In genomic region chr2:156780752-156781151, GRCm38 (mm10) we compare ENCODE assay signal across 7 mouse cellular contexts. TPM values are rescaled to one million over a fixed set of nuclear protein-coding genes. Genes with fewer than 3 reads are reported as not detected.
DNase-seq lines count a peak whose midpoint lies in the region; ATAC-seq and TF ChIP-seq lines count a peak whose summit lies in the region.

No protein-coding gene starts in this region.

- no peaks in the 10 kb centered on the region for H3K27me3 ChIP-seq in kidney, postnatal 0 days (ENCODE audit: insufficient read depth, low read length)

- no peak for TF ChIP-seq CTCF in kidney, postnatal 0 days (IDR thresholded peaks at IDR 0.05; ENCODE audit: low read depth)
- TF ChIP-seq CTCF in brain, embryonic 14.5 days (IDR thresholded peaks at IDR 0.05; ENCODE audit: borderline replicate concordance, extremely low read depth, insufficient read depth, insufficient read length), result no peak

- no peak overlapping the region for H3K9ac ChIP-seq in kidney, postnatal 0 days (ENCODE audit: low read depth, low read length)

- H3K36me3 ChIP-seq in kidney, postnatal 0 days (ENCODE audit: insufficient read depth, low read length), result no peaks in the 10 kb centered on the region

- H3K27ac ChIP-seq in kidney, postnatal 0 days, result no peak overlapping the region

- TF ChIP-seq POLR2A in brain, embryonic 14.5 days (IDR thresholded peaks at IDR 0.05; ENCODE audit: borderline replicate concordance, extremely low read depth, insufficient read depth, insufficient read length, poor library complexity, severe bottlenecking), result no peak

- no peak for ATAC-seq in kidney, postnatal 0 days (replicated peaks; ENCODE audit: low FRiP score, low read depth)
- ATAC-seq in granulocyte monocyte progenitor cell, adult 5-6 weeks (replicated peaks; ENCODE audit: poor library complexity, severe bottlenecking), result peak; percentile 20; the same call in 1 of the 2 replicates

- peak; percentile 80 for DNase-seq in kidney, postnatal 0 days (ENCODE audit: low spot score)
- no peak for DNase-seq in kidney, adult 11 months
- peak; percentile 31 for DNase-seq in brain, embryonic 14.5 days (ENCODE audit: low read depth)
- DNase-seq in lung, postnatal 14 days, result peak; percentile 35
- no peak for DNase-seq in cerebellum, postnatal 4 days (ENCODE audit: low spot score in 2 of 2)
- no peak for DNase-seq in right cerebral cortex, postnatal 25 days

- H3K4me2 ChIP-seq in kidney, postnatal 0 days (ENCODE audit: low read length), result peak overlapping the region; percentile 18

- WGBS in kidney, postnatal 0 days, result 26% methylated on average over 17 of the region's 17 CpGs

- 0 out of 2 replicates have a peak, but pooled peaks cover 6% of the 10 kb centered on the region for H3K4me1 ChIP-seq in kidney, postnatal 0 days (replicated peaks; ENCODE audit: insufficient read depth, low read length)

- no peak overlapping the region for H3K4me3 ChIP-seq in kidney, postnatal 0 days (replicated peaks; ENCODE audit: low read depth, low read length)

- no peaks in the 10 kb centered on the region for H3K9me3 ChIP-seq in kidney, postnatal 0 days (replicated peaks; ENCODE audit: low read length)

RNA-seq across cellular contexts. Expression of gene Myl9, which starts 5.5 kb away (rescaled TPM):
- 449 and 494 TPM in 2 replicates for polyA plus RNA-seq in kidney, postnatal 0 days (2015; fragmentation: Nextera tagmentation; extraction: Ambion mirVana)
- polyA plus RNA-seq in brain, embryonic 14.5 days (2012; rRNA removed), result 22.2 and 40.0 TPM in 2 replicates
- not detected in 2 replicates for total RNA-seq in granulocyte monocyte progenitor cell, adult 5-6 weeks (2014; fragmentation: Nextera tagmentation)
- not detected in 2 replicates for total RNA-seq in granulocyte monocyte progenitor cell, adult 5-6 weeks (2017)

RNA-seq across cellular contexts. Expression of gene Tgif2, which starts 59.1 kb away (rescaled TPM):
- polyA plus RNA-seq in kidney, postnatal 0 days (2015; fragmentation: Nextera tagmentation; extraction: Ambion mirVana), result 38.2 and 40.6 TPM in 2 replicates
- polyA plus RNA-seq in brain, embryonic 14.5 days (2012; rRNA removed), result 32.5 and 43.0 TPM in 2 replicates
- total RNA-seq in granulocyte monocyte progenitor cell, adult 5-6 weeks (2014; fragmentation: Nextera tagmentation), result 5.3 and 13.0 TPM in 2 replicates
- total RNA-seq in granulocyte monocyte progenitor cell, adult 5-6 weeks (2017), result 11.8 and 13.4 TPM in 2 replicates

Comparison
In these comparisons a context has a peak if more than half of its experiments do, and no peak if none do; other contexts are left out.
1. DNase-seq: peak in kidney, postnatal 0 days (single experiment), brain, embryonic 14.5 days (single experiment) and lung, postnatal 14 days (single experiment); none in kidney, adult 11 months (single experiment), cerebellum, postnatal 4 days (0 of 2) and right cerebral cortex, postnatal 25 days (single experiment).
2. RNA of gene Myl9, which starts 5.5 kb away (polyA plus RNA-seq): 449 to 494 TPM in kidney, postnatal 0 days; 22.2 to 40.0 TPM in brain, embryonic 14.5 days; every median in the first group is over 10 times any median in the second.